Mouse (Mus musculus) ovary, adult 18-20 months (tissue): ENCODE data around the gene Smarcc1.

Source experiments
- DNase-seq: peaks from one replicate; pipeline ENCODE4 v3.0.0; 2022; ENCODE audit warnings: low spot score, mixed read lengths

Gene Smarcc1

GRCm38 (mm10) chr9:110284075-110284697 lies 166.7 kb downstream of the Smarcc1 start:
- DNase-seq = no peak

GRCm38 (mm10) chr9:110287321-110287924 lies 169.9 kb downstream of the Smarcc1 start:
- DNase-seq = no peak
